Mouse (Mus musculus): Measurements from ENCODE around the gene Psmb7.

DNA sequence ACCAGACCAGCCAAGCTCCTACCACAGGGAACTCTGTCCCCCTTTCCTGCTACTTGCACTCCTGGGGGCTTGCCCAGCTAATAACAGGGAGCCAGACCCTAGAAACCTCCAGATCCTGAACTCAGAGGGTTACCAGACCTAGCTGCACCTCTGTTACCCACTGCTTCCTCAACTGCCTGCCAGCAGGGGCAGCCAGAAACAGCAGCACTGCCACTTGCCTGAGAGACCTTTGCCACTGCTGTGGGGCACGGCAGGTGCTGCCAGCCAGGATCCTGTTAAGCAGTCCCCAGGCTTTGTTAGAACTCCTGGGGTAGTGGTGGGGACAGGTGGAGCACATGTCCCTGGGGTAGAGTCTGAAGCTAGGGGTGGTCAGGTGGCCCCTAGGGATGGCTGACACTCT lies 102.3 kb downstream of the Psmb7 start:
- TF ChIP-seq CTCF (IDR thresholded peaks at IDR 0.05; ENCODE audit: control insufficient read depth, insufficient read depth, insufficient read length) = no peak
- TF ChIP-seq MYOG (IDR thresholded peaks at IDR 0.05; ENCODE audit: control insufficient read depth, extremely low read depth, insufficient read length) = no peak
- TF ChIP-seq CEBPB (IDR thresholded peaks at IDR 0.05; ENCODE audit: low read depth) = no peak
- no peak for TF ChIP-seq MAX (IDR thresholded peaks at IDR 0.05)
- no peak for TF ChIP-seq USF1 (IDR thresholded peaks at IDR 0.05; ENCODE audit: low read depth)
- TF ChIP-seq MYOD1 (IDR thresholded peaks at IDR 0.05; ENCODE audit: control insufficient read depth, insufficient read length, low read depth) = no peak

Data from C2C12 (cell line).